Mouse (Mus musculus) embryonic facial prominence, embryonic 11.5 days (tissue): ENCODE measurements around the gene Cntnap2. TPM values are rescaled to one million over a fixed set of nuclear protein-coding genes. Genes with fewer than 3 reads are reported as not detected.

Experiments used
- ATAC-seq: fragments of 200-750 bp; cut with Nextera tagmentation; replicated peaks from 2 replicates; pipeline ENCODE4 v1.8.0; 2017; ENCODE audit warnings: low read depth; ENCODE audit not compliant: insufficient number of reproducible peaks, low FRiP score, low TSS enrichment
- DNase-seq: peaks from one replicate; pipeline ENCODE4 v3.0.0-alpha.2; 2015; ENCODE audit warnings: low spot score
- H3K27ac ChIP-seq: fragments of 300-500 bp; sonication (generic); replicated peaks from 2 replicates; pipeline ENCODE4 v1.5.1; 2014; ENCODE audit warnings: mild to moderate bottlenecking, low read depth, low read length, control low read depth
- H3K27me3 ChIP-seq: fragments of 300-500 bp; sonication (generic); 2 replicates; pipeline ENCODE4 v1.6.1; 2014; ENCODE audit warnings: mild to moderate bottlenecking, low read length, moderate library complexity, mixed read lengths; ENCODE audit not compliant: control insufficient read depth, insufficient read depth
- H3K36me3 ChIP-seq: fragments of 300-500 bp; sonication (generic); replicated peaks from 2 replicates; pipeline ENCODE4 v1.6.1; 2014; ENCODE audit warnings: low read depth, mild to moderate bottlenecking, low read length, moderate library complexity, mixed read lengths; ENCODE audit not compliant: control insufficient read depth, insufficient read depth
- H3K4me1 ChIP-seq: fragments of 300-500 bp; sonication (generic); 2 replicates; pipeline ENCODE4 v1.6.1; 2014; ENCODE audit warnings: low read length, mixed read lengths; ENCODE audit not compliant: control insufficient read depth, insufficient read depth
- H3K4me2 ChIP-seq: fragments of 300-500 bp; sonication (generic); 2 replicates; pipeline ENCODE4 v1.6.1; 2014; ENCODE audit warnings: low read depth, mild to moderate bottlenecking, control low read depth, low read length, moderate library complexity
- H3K4me3 ChIP-seq: fragments of 300-500 bp; sonication (generic); 2 replicates; pipeline ENCODE4 v1.5.1; 2014; ENCODE audit warnings: low read depth, low read length, control low read depth
- H3K9ac ChIP-seq: fragments of 300-500 bp; sonication (generic); replicated peaks from 2 replicates; pipeline ENCODE4 v1.6.1; 2014; ENCODE audit warnings: mild to moderate bottlenecking, control low read depth, low read length
- H3K9me3 ChIP-seq: fragments of 300-500 bp; sonication (generic); replicated peaks from 2 replicates; pipeline ENCODE4 v1.6.1; 2016; ENCODE audit warnings: mild to moderate bottlenecking, low read length, inconsistent platforms, mixed read lengths; ENCODE audit not compliant: control insufficient read depth
- WGBS: fragments of 180-500 bp; shearing (Covaris S2); extraction: QIAGEN DNeasy Blood & Tissue Kit; methylation state at CpG from one replicate; pipeline ENCODE4 v1.1.7; 2014; 5-methylcytosine and 5-hydroxymethylcytosine counted together
- polyA plus RNA-seq: library from polyadenylated mRNA; unstranded; fragments of >200 nt; fragmentation: Nextera tagmentation; extraction: Ambion mirVana; gene quantifications from 2 replicates; pipeline ENCODE4 v1.2.1, GENCODE M21; 2014

The Cntnap2 gene
- polyA plus RNA-seq, 1 experiment from 2014 or later, result 6.7 TPM

DNA sequence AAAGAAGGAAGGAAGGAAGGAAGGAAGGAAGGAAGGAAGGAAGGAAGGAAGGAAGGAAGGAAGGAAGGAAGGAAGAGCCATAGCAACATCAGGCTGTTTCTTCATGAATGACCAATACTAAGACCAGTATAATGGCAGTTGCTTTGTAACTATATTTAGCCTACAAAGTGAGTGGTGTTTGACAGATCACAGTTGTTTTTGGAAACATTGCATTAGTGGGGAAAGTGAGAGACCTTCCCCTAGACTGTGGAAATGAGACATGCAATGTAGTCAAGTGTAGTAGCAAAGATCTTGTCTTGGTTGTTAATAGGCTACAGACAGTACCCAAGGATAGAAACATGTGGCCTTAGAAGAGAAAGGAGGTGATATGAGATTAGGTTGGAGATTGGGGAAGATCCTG, 895.6 kb downstream of the Cntnap2 start:
- H3K27ac ChIP-seq, result no peak overlapping the region
- ATAC-seq (no peak), DNase-seq (no peak)
- H3K36me3 ChIP-seq, result no peaks in the 10 kb centered on the region
- H3K4me2 ChIP-seq, result no peak overlapping the region
- H3K9me3 ChIP-seq, result no peaks in the 10 kb centered on the region
- no peaks in the 10 kb centered on the region for H3K27me3 ChIP-seq
- no peak overlapping the region for H3K9ac ChIP-seq
- H3K4me3 ChIP-seq, result no peak overlapping the region
- no peaks in the 10 kb centered on the region for H3K4me1 ChIP-seq

- H3K4me3 ChIP-seq, result no peak overlapping the region
- H3K27me3 ChIP-seq, result no peaks in the 10 kb centered on the region
- no peak overlapping the region for H3K4me2 ChIP-seq
- ATAC-seq (no peak), DNase-seq (no peak)
- H3K4me1 ChIP-seq, result no peaks in the 10 kb centered on the region
- H3K36me3 ChIP-seq, result no peaks in the 10 kb centered on the region
- no peak overlapping the region for H3K27ac ChIP-seq
- no peak overlapping the region for H3K9ac ChIP-seq
- WGBS, result 71% methylated on average over 1 of the region's 1 CpGs
- H3K9me3 ChIP-seq, result no peaks in the 10 kb centered on the region
These were observed 905.3 kb downstream of the Cntnap2 start for GRCm38 (mm10) chr6:45964494-45964893.

- H3K36me3 ChIP-seq, result no peaks in the 10 kb centered on the region
- H3K27ac ChIP-seq, result no peak overlapping the region
- no peak overlapping the region for H3K4me3 ChIP-seq
- H3K9me3 ChIP-seq, result no peaks in the 10 kb centered on the region
- H3K4me2 ChIP-seq, result no peak overlapping the region
- DNase-seq (no peak), ATAC-seq (peak; percentile 39; the same call in 1 of the 2 replicates)
- no peaks in the 10 kb centered on the region for H3K27me3 ChIP-seq
- H3K4me1 ChIP-seq, result no peaks in the 10 kb centered on the region
- H3K9ac ChIP-seq, result no peak overlapping the region
- WGBS, result 44% methylated on average over 6 of the region's 6 CpGs
These were observed 915.5 kb downstream of the Cntnap2 start for GRCm38 (mm10) chr6:45974471-45975154.

DNA sequence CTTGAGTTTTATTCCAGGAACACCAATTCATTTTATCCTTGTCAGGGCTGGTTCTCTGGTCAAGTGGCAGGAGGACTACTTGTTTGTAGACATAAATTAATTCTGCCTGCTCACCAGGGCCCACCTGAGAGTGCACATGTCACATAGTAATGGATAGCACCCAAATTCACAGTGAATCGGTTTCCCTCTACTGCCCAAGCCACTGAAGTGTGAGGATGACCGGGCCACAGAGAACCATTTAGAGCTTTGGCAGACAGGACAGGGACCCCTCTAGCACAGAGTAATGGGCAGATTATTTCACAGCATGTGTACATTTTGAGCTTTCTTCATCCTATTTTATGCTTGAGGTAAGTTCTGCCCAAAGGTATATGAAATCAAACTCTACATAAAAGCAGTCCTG, 920.0 kb downstream of the Cntnap2 start:
- Histone ChIP-seq H3K9ac (no peak overlapping the region), H3K4me1 (no peaks in the 10 kb centered on the region), H3K27me3 (no peaks in the 10 kb centered on the region), H3K9me3 (no peaks in the 10 kb centered on the region), H3K4me3 (no peak overlapping the region), H3K36me3 (no peaks in the 10 kb centered on the region), H3K4me2 (no peak overlapping the region), H3K27ac (no peak overlapping the region)
- WGBS, result 86% methylated on average over 2 of the region's 2 CpGs
- DNase-seq, result no peak
- no peak for ATAC-seq

DNA sequence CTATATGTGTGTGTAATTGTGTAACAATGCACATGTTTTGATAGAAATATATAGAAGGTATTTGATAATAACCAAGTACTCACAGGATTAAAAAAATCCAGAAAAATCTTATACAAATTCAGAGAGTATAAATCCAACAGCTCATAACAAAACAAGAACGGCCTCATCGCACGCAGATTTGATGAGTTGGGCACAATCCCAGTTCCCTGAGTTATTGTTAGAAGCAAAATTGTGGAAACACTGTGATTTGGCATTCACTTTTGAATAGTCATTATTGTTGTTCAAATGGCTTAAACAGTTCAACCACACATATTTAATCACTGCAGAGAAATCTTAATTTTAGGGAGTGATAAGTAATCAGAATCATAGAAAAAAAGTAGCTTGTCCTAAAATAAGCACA, 928.9 kb downstream of the Cntnap2 start:
- Histone ChIP-seq H3K9ac (no peak overlapping the region), H3K4me1 (no peaks in the 10 kb centered on the region), H3K27ac (no peak overlapping the region), H3K36me3 (no peaks in the 10 kb centered on the region), H3K27me3 (no peaks in the 10 kb centered on the region), H3K4me3 (no peak overlapping the region), H3K4me2 (no peak overlapping the region), H3K9me3 (no peaks in the 10 kb centered on the region)
- 97% methylated on average over 3 of the region's 3 CpGs for WGBS
- ATAC-seq (no peak), DNase-seq (no peak)

DNA sequence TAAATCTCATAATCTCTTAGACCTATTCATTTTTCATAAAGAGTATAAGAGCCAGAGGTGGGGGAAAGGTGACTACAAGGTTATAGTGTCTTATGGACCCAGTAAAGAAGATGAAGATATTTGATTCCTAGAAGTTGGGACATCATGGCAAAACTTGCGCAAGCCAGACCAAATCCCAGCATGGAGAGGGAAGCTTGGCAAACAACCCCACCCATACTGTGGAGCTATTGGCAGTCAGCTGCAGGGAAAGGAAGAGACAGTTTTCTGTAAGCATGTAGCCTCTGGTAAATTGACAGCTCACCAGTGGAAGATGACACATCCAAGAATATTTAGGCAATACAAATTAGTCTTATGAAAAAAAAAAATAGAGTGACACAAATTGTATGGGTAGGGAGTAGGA, 931.9 kb downstream of the Cntnap2 start:
- Histone ChIP-seq H3K9ac (no peak overlapping the region), H3K9me3 (no peaks in the 10 kb centered on the region), H3K27me3 (no peaks in the 10 kb centered on the region), H3K36me3 (no peaks in the 10 kb centered on the region), H3K27ac (no peak overlapping the region), H3K4me3 (no peak overlapping the region), H3K4me1 (no peaks in the 10 kb centered on the region), H3K4me2 (no peak overlapping the region)
- no peak for ATAC-seq
- 90% methylated on average over 1 of the region's 1 CpGs for WGBS
- no peak for DNase-seq

- H3K4me1 ChIP-seq, result no peaks in the 10 kb centered on the region
- WGBS, result 75% methylated on average over 2 of the region's 2 CpGs
- H3K36me3 ChIP-seq, result no peaks in the 10 kb centered on the region
- no peak overlapping the region for H3K4me3 ChIP-seq
- H3K9ac ChIP-seq, result no peak overlapping the region
- H3K27me3 ChIP-seq, result no peaks in the 10 kb centered on the region
- ATAC-seq, result no peak
- no peak for DNase-seq
- H3K27ac ChIP-seq, result no peak overlapping the region
- H3K4me2 ChIP-seq, result no peak overlapping the region
- no peaks in the 10 kb centered on the region for H3K9me3 ChIP-seq
These were observed 963.5 kb downstream of the Cntnap2 start for GRCm38 (mm10) chr6:46022515-46023143.

GRCm38 (mm10) chr6:46031821-46032594, 972.9 kb downstream of the Cntnap2 start:
- H3K36me3 ChIP-seq, result no peaks in the 10 kb centered on the region
- WGBS, result 82% methylated on average over 2 of the region's 2 CpGs

More at GRCm38 (mm10) chr6:46031821-46032594, 972.9 kb downstream of the Cntnap2 start:
- H3K27ac ChIP-seq, result no peak overlapping the region
- ATAC-seq (no peak), DNase-seq (no peak)
- H3K4me2 ChIP-seq, result no peak overlapping the region
- H3K4me1 ChIP-seq, result no peaks in the 10 kb centered on the region
- no peak overlapping the region for H3K9ac ChIP-seq
- H3K4me3 ChIP-seq, result no peak overlapping the region
- H3K27me3 ChIP-seq, result no peaks in the 10 kb centered on the region
- no peaks in the 10 kb centered on the region for H3K9me3 ChIP-seq
